Mouse (Mus musculus) C2C12 (cell line): ENCODE results near the gene Pls3.

ENCODE experiments used
- CEBPB ChIP-seq: IDR thresholded peaks from one replicate; pipeline ENCODE4 v1.6.1; 2011; ENCODE audit warnings: low read depth, mild to moderate bottlenecking, control low read depth, moderate library complexity
- CTCF ChIP-seq: IDR thresholded peaks from one replicate; pipeline ENCODE4 v1.5.1; 2011; ENCODE audit not compliant: control insufficient read depth, insufficient read depth, insufficient read length
- FOSL1 ChIP-seq: IDR thresholded peaks from one replicate; pipeline ENCODE4 v1.8.0; 2011; ENCODE audit warnings: mild to moderate bottlenecking, low read length; ENCODE audit not compliant: poor library complexity, insufficient read depth, severe bottlenecking
- MAX ChIP-seq: IDR thresholded peaks from one replicate; pipeline ENCODE4 v1.6.1; 2011; ENCODE audit warnings: mild to moderate bottlenecking, control low read depth
- MYOD1 ChIP-seq: IDR thresholded peaks from one replicate; pipeline ENCODE4 v1.6.1; 2011; ENCODE audit warnings: low read depth; ENCODE audit not compliant: control insufficient read depth, insufficient read length
- MYOG ChIP-seq: IDR thresholded peaks from one replicate; pipeline ENCODE4 v1.6.1; 2011; ENCODE audit not compliant: control insufficient read depth, insufficient read length; ENCODE audit errors: extremely low read depth
- USF1 ChIP-seq: IDR thresholded peaks from one replicate; pipeline ENCODE4 v1.6.1; 2011; ENCODE audit warnings: low read depth, mild to moderate bottlenecking, control low read depth, moderate library complexity

GRCm38 (mm10) chrX:75844290-75844689, 30.7 kb downstream of the Pls3 start:
- TF ChIP-seq CTCF (no peak), MAX (no peak), USF1 (no peak), MYOG (no peak), CEBPB (no peak), MYOD1 (no peak), FOSL1 (no peak)
